In the genomic region with DNA sequence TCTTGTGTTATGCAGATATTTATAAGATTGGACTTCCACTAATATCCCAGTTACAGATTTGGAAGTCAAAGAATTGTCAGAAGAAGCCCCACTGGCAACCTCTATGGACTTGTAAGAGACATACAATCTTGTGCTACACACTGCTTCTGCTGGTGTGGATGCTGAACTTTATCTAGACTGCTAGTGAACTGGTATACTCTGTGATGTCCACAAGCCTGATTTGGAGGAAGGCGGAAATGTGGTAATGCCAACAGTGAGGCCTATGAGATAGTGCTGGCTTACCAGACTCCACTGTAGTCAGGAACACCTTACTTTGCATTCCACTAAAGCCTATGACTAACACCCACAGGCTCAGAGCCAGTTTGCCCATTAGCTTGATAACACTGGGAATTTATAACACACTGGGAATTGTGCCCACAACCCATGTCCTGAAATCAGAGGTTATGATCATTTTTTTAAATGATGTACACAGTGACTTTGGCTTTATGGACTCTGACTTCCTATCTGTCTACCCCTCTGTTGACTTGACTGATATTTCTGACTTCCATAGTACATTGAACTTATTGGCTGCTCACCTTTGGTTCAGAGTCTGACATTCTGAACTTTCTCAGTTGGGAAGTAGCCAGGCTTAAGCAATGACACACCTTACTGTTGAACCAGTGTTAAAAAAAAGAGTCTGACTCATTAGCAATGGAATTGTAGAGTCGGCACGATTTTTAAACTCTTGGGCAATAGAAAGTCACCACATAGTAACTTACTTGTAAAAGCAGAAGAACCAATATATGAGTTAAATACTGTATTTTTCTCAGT, we compare ENCODE assay signal across 13 mouse cellular contexts. TPM values are rescaled to one million over a fixed set of nuclear protein-coding genes. Genes with fewer than 3 reads are reported as not detected.
DNase-seq lines count a peak whose midpoint lies in the region; ATAC-seq and TF ChIP-seq lines count a peak whose summit lies in the region.
"Had no signal": no experiment of that assay in that cellular context is flagged by ENCODE, and none has a peak within 500 bp of the region (broad histone marks: within the 10 kb centered on the region; RNA-seq: fewer than 3 reads in every experiment).

No protein-coding gene starts in this region.

- DNase-seq in heart, adult 2 months, result peak in 1 of 2 experiments; percentile 44
- DNase-seq in heart, embryonic 10.5 days (ENCODE audit: low spot score), result no peak
- peak; percentile 18 to 25 for DNase-seq in urinary bladder, postnatal 36 days (ENCODE audit: low spot score in 2 of 2)
- DNase-seq in urinary bladder, adult 2 months (ENCODE audit: low spot score), result no peak
- DNase-seq in heart, postnatal 10 days, result peak; percentile 58 to 68
- DNase-seq in left cerebral cortex, postnatal 10 days (ENCODE audit: extremely low spot score in 1 of 2, low spot score in 2 of 2), result no peak
- DNase-seq in spleen, postnatal 4 days (ENCODE audit: low spot score in 2 of 2), result no peak
- DNase-seq: lung, postnatal 4 days had no signal

- intact Hi-C loops in heart, adult 2 months (cut with DNase I), result loop anchor here (2.0 to 5.0 kb wide), 2 partner anchors 52 to 95 kb away; no protein-coding TSS in a partner anchor
- intact Hi-C loops in heart, postnatal 10 days (cut with DNase I), result no loop called here
- intact Hi-C loops in left cerebral cortex, postnatal 10 days (cut with DNase I), result no loop called here

- 58% methylated on average over 3 of the region's 3 CpGs for WGBS in heart, adult 2 months
- WGBS in heart, embryonic 10.5 days, result 86% methylated on average over 3 of the region's 3 CpGs

- no peaks in the 10 kb centered on the region for H3K27me3 ChIP-seq in heart, adult 2 months (ENCODE audit: control insufficient read depth, insufficient read depth, low read length)
- no peaks in the 10 kb centered on the region for H3K27me3 ChIP-seq in heart, embryonic 10.5 days (ENCODE audit: insufficient read depth, poor library complexity, severe bottlenecking)
- H3K27me3 ChIP-seq: CH12.LX had no signal

- no peak for TF ChIP-seq CTCF in heart, adult 2 months (IDR thresholded peaks at IDR 0.05)

- ATAC-seq in CD4-positive, CD25-positive, alpha-beta regulatory T cell, adult 4 months, result no peak

- no peaks in the 10 kb centered on the region for H3K79me2 ChIP-seq in heart, adult 2 months (replicated peaks; ENCODE audit: control insufficient read depth, insufficient read depth, low read length)

- TF ChIP-seq POLR2A in heart, adult 2 months (IDR thresholded peaks at IDR 0.05; ENCODE audit: insufficient read depth, low read depth, low read length), result no peak

- H3K4me3 ChIP-seq in heart, adult 2 months, result no peak overlapping the region
- no peak overlapping the region for H3K4me3 ChIP-seq in heart, embryonic 10.5 days

- no peaks in the 10 kb centered on the region for H3K36me3 ChIP-seq in heart, adult 2 months (ENCODE audit: control insufficient read depth, insufficient read depth, low read length)
- no peaks in the 10 kb centered on the region for H3K36me3 ChIP-seq in heart, embryonic 10.5 days

- no peaks in the 10 kb centered on the region for H3K9me3 ChIP-seq in heart, embryonic 10.5 days

- no peak for TF ChIP-seq EP300 in heart, adult 2 months (IDR thresholded peaks at IDR 0.05; ENCODE audit: insufficient read depth, low read depth, low read length)

- H3K4me1 ChIP-seq in heart, adult 2 months (ENCODE audit: control insufficient read depth, insufficient read depth, low read length), result no peaks in the 10 kb centered on the region; the same call in none of the 2 replicates
- no peaks in the 10 kb centered on the region for H3K4me1 ChIP-seq in heart, embryonic 10.5 days

- H3K27ac ChIP-seq in heart, adult 2 months, result peak overlapping the region; percentile 57
- no peak overlapping the region for H3K27ac ChIP-seq in heart, embryonic 10.5 days

- no peak overlapping the region for H3K9ac ChIP-seq in heart, adult 2 months (ENCODE audit: low read depth, low read length)

RNA-seq across cellular contexts. Expression of a gene that starts 22.9 kb away (rescaled TPM):
- 1 to 10 TPM; 4.2 to 5.4 TPM for total RNA-seq in heart, adult 2 months (2021)
- 0.53 and 1.1 TPM in 2 replicates for polyA plus RNA-seq in heart, adult 2 months (2012; rRNA removed)
- polyA plus RNA-seq in heart, embryonic 10.5 days (2016; fragmentation: Nextera tagmentation; extraction: Ambion mirVana), result 0.37 and 0.67 TPM in 2 replicates
- 3.4 and 3.5 TPM in 2 replicates for polyA plus RNA-seq in urinary bladder, adult 2 months (2012; rRNA removed)
- 1 to 10 TPM; 4.3 to 4.8 TPM for total RNA-seq in heart, postnatal 10 days (2021)
- total RNA-seq in left cerebral cortex, postnatal 10 days (2021), result 1 to 10 TPM; 6.3 to 8.0 TPM
- under 1 TPM; 0.39 to 0.85 TPM for polyA plus RNA-seq in CD4-positive, CD25-positive, alpha-beta regulatory T cell, adult 4 months (2017; shearing (Covaris generic))
- total RNA-seq: CH12.LX had no signal

RNA-seq across cellular contexts. Expression of a gene that starts 34.1 kb away (rescaled TPM):
- total RNA-seq in heart, adult 2 months (2021), result not detected
- polyA plus RNA-seq in heart, adult 2 months (2012; rRNA removed), result not detected in 2 replicates
- polyA plus RNA-seq in heart, embryonic 10.5 days (2016; fragmentation: Nextera tagmentation; extraction: Ambion mirVana), result not detected in 2 replicates
- not detected in 2 replicates for polyA plus RNA-seq in urinary bladder, adult 2 months (2012; rRNA removed)
- not detected for total RNA-seq in heart, postnatal 10 days (2021)
- total RNA-seq in left cerebral cortex, postnatal 10 days (2021), result not detected
- 1 to 10 TPM in 1 of 2 experiments, under 1 TPM in 1; 0.38 to 1.2 TPM for polyA plus RNA-seq in CD4-positive, CD25-positive, alpha-beta regulatory T cell, adult 4 months (2017; shearing (Covaris generic))
- total RNA-seq: CH12.LX; midbrain, postnatal 0 days had no signal
- polyA plus RNA-seq: cerebellum, adult 2 months; kidney, embryonic 16.5 days; midbrain, postnatal 0 days had no signal

RNA-seq across cellular contexts. Expression of a gene that starts 49.9 kb away (rescaled TPM):
- 1 to 10 TPM; 7.3 to 8.2 TPM for total RNA-seq in heart, adult 2 months (2021)
- 3.3 and 6.5 TPM in 2 replicates for polyA plus RNA-seq in heart, adult 2 months (2012; rRNA removed)
- polyA plus RNA-seq in heart, embryonic 10.5 days (2016; fragmentation: Nextera tagmentation; extraction: Ambion mirVana), result 6.2 and 6.5 TPM in 2 replicates
- 13.8 and 16.7 TPM in 2 replicates for polyA plus RNA-seq in urinary bladder, adult 2 months (2012; rRNA removed)
- total RNA-seq in heart, postnatal 10 days (2021), result 1 to 10 TPM; 4.2 to 4.7 TPM
- total RNA-seq in left cerebral cortex, postnatal 10 days (2021), result 10 to 100 TPM; 12.7 to 13.6 TPM
- polyA plus RNA-seq in CD4-positive, CD25-positive, alpha-beta regulatory T cell, adult 4 months (2017; shearing (Covaris generic)), result 1 to 10 TPM in 1 of 2 experiments, under 1 TPM in 1; 0.86 to 1.5 TPM

Comparison
In these comparisons a context has a peak if more than half of its experiments do, and no peak if none do; other contexts are left out.
1. DNase-seq: peak in urinary bladder, postnatal 36 days (2 of 2) and heart, postnatal 10 days (2 of 2); none in heart, embryonic 10.5 days (single experiment), urinary bladder, adult 2 months (single experiment), left cerebral cortex, postnatal 10 days (0 of 2) and spleen, postnatal 4 days (0 of 2).